Mouse (Mus musculus): ENCODE data around the gene Gm3336. TPM values are rescaled to one million over a fixed set of nuclear protein-coding genes. Genes with fewer than 3 reads are reported as not detected.

Gm3336 gene
- polyA plus RNA-seq, 1 experiment from 2014 or later = not detected

DNA sequence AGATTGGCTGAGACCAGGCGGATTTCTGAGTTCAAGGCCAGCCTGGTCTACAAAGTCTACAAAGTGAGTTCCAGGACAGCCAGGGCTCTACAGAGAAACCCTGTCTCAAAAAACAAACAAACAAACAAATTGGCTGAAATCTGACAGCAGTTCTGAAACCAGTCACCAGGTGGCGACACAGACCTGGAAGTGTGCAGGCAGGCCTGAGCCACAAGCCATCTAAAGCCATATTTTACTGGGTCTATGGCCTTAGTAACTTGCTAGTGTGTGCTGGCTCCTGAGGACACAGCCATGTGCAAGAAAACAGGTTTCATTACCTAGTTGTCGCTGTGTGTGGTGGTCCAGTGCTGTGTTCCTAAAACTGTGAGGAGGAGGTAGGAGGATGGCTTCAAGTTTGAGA lies 2.4 kb downstream of the Gm3336 start:
- no peak overlapping the region for H3K4me2 ChIP-seq
- no peak overlapping the region for H3K9ac ChIP-seq (ENCODE audit: low read length)
- ATAC-seq (ENCODE audit: low FRiP score) (peak; percentile 51; the same call in 1 of the 2 replicates), DNase-seq (ENCODE audit: low spot score, missing footprints) (peak; percentile 98)
- no peak overlapping the region for H3K27ac ChIP-seq (ENCODE audit: low read depth, low read length)
- H3K9me3 ChIP-seq (ENCODE audit: control insufficient read depth, low read length) = no peaks in the 10 kb centered on the region
- no peaks in the 10 kb centered on the region for H3K4me1 ChIP-seq (ENCODE audit: control insufficient read depth, insufficient read depth, low read length)
- no peak overlapping the region for H3K4me3 ChIP-seq (ENCODE audit: low read depth, low read length)
- no peaks in the 10 kb centered on the region for H3K36me3 ChIP-seq (ENCODE audit: control insufficient read depth, insufficient read depth, low read length)
- 2% methylated on average over 3 of the region's 3 CpGs for WGBS
- no peaks in the 10 kb centered on the region for H3K27me3 ChIP-seq (ENCODE audit: control insufficient read depth, insufficient read depth, low read length)

DNA sequence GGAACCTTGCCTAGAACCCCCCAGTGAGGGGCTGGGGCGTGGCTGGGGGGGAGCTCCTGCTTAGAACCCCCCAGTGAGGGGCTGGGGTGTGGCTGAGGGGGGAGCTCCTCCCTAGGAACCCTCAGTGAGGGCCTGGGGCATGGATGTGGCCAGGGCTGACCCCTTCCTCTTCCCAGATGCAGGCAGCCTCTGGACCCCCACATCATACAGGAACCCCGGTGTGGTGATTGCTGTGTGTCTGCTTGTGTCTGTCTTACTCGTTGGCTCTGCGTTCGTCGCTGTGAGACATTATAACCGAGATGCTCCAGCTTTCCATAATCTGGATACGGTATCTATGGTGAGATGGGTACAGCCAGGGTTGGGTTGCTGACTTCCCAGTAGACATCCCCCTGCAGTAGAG lies 3.3 kb downstream of the Gm3336 start:
- H3K4me3 ChIP-seq (ENCODE audit: low read depth, low read length) = no peak overlapping the region
- ATAC-seq (ENCODE audit: low FRiP score) = no peak
- no peaks in the 10 kb centered on the region for H3K36me3 ChIP-seq (ENCODE audit: control insufficient read depth, insufficient read depth, low read length)
- DNase-seq (ENCODE audit: low spot score, missing footprints) = no peak
- H3K27ac ChIP-seq (ENCODE audit: low read depth, low read length) = no peak overlapping the region
- H3K27me3 ChIP-seq (ENCODE audit: control insufficient read depth, insufficient read depth, low read length) = no peaks in the 10 kb centered on the region
- 83% methylated on average over 8 of the region's 8 CpGs for WGBS
- H3K4me1 ChIP-seq (ENCODE audit: control insufficient read depth, insufficient read depth, low read length) = no peaks in the 10 kb centered on the region
- no peaks in the 10 kb centered on the region for H3K9me3 ChIP-seq (ENCODE audit: control insufficient read depth, low read length)
- H3K4me2 ChIP-seq = no peak overlapping the region
- H3K9ac ChIP-seq (ENCODE audit: low read length) = no peak overlapping the region

DNA sequence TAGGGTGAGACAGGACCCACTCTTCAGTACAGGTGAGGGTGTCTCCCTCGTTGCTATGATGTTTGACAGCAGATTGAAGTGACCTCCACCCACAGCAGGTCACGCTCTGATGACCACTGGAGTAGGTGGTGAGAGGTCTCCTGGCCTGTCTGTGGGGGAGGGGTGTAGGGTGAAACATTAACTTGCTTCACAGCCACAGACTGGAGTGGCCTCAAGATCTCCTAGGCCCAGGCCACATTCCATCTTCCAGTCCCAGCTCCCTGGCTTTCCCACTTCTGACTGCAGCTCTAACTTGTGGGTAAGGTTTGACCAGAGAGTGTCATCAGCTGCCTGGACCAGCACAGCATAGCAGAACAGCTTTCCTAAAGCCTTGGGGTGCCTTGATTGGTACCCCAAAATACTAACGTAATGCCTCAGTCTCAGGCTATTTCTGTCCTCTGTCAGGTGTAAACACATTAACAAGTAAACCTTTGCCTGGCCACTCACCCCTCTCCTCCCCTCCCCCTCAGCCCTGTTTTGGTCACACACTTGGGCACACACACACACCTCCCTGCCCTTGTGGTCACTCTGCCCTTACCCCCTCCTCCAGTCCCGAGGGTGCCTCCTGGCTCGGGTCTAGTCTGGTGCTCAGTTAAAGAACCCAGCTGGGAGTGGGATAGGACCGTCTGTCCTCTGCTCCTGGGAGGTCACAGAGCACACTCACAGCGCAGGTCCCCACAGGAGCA lies 5.3 kb downstream of the Gm3336 start, which contains the start of gene Pde4c:
Gene Pde4c, plus strand, starts transcription at position 235 of the 725 bp plus-strand sequence.
- 69% methylated on average over 7 of the region's 7 CpGs for WGBS
- H3K27ac ChIP-seq (ENCODE audit: low read depth, low read length) = no peak within 1 kb of the TSS
- H3K9ac ChIP-seq (ENCODE audit: low read length) = no peak within 1 kb of the TSS
- ATAC-seq (ENCODE audit: low FRiP score) = no peak
- H3K4me1 ChIP-seq (ENCODE audit: control insufficient read depth, insufficient read depth, low read length) = no peaks in the 10 kb centered on the region
- H3K27me3 ChIP-seq (ENCODE audit: control insufficient read depth, insufficient read depth, low read length) = peaks cover under 1% of the 10 kb centered on the region
- H3K36me3 ChIP-seq (ENCODE audit: control insufficient read depth, insufficient read depth, low read length) = no peaks in the 10 kb centered on the region
- H3K9me3 ChIP-seq (ENCODE audit: control insufficient read depth, low read length) = no peaks in the 10 kb centered on the region
- H3K4me2 ChIP-seq = no peak within 1 kb of the TSS
- DNase-seq (ENCODE audit: low spot score, missing footprints) = no peak
- H3K4me3 ChIP-seq (ENCODE audit: low read depth, low read length) = no peak within 1 kb of the TSS

DNA sequence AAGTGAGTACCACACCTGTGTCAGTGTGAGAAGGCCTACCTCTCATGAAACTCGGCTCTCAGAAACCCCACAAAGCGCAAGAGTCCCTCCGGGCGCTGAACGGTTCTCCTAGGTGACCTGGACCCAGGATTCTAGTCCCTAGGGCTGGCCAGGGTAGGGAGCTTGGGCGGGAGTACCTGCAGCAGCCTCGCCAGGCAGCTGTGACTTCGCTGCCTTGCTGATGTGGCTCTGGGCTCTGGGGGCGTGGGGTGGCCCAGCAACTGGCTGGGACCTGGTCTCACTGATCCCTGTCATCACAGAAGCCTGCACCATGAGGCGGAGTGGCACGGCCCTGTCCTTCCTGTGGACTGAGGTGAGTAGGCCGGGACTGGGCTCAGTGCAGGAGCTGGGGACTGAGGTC lies 5.9 kb downstream of the Gm3336 start:
- no peaks in the 10 kb centered on the region for H3K9me3 ChIP-seq (ENCODE audit: control insufficient read depth, low read length)
- H3K4me3 ChIP-seq (ENCODE audit: low read depth, low read length) = no peak overlapping the region
- no peaks in the 10 kb centered on the region for H3K4me1 ChIP-seq (ENCODE audit: control insufficient read depth, insufficient read depth, low read length)
- no peak overlapping the region for H3K9ac ChIP-seq (ENCODE audit: low read length)
- no peak overlapping the region for H3K27ac ChIP-seq (ENCODE audit: low read depth, low read length)
- 78% methylated on average over 12 of the region's 12 CpGs for WGBS
- no peaks in the 10 kb centered on the region for H3K36me3 ChIP-seq (ENCODE audit: control insufficient read depth, insufficient read depth, low read length)
- no peak overlapping the region for H3K4me2 ChIP-seq
- DNase-seq (ENCODE audit: low spot score, missing footprints) = no peak
- no peak for ATAC-seq (ENCODE audit: low FRiP score)
- H3K27me3 ChIP-seq (ENCODE audit: control insufficient read depth, insufficient read depth, low read length) = peaks cover 6% of the 10 kb centered on the region

DNA sequence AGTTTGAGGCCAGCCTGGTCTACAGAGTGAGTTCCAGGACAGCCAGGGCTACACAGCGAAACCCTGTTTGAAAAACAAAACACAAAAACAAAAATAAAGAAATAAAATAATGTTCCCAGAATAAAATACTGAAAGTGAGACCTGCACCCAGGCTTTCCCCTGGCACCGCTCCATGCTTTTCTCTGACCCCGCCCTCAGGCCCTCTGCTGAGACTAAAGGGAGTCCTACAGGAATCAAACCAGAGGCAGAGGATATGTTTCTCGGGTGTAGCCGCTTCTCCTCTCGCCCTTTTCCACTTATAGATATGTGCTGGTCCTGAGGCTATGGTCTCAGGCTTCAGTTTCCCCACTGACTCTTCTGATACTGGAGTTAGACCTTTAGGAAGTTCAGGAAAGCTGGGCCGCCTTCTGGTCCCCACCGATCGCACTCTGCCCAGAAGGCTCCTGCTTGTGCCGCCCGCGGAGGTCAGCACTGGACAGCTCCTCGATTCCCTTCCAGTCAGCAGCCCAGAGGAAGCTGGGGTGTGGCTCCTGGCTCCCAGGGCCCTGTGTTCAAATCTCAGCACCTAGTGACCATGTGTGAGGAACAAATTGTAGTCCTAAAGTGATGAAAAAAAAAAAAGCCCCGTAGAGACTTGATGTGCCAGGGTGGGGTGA lies 7.6 kb downstream of the Gm3336 start:
- peaks cover 3% of the 10 kb centered on the region; the same call in 1 of the 2 replicates for H3K4me1 ChIP-seq (ENCODE audit: control insufficient read depth, insufficient read depth, low read length)
- H3K9ac ChIP-seq (ENCODE audit: low read length) = no peak overlapping the region
- H3K27me3 ChIP-seq (ENCODE audit: control insufficient read depth, insufficient read depth, low read length) = peaks cover 18% of the 10 kb centered on the region
- H3K4me3 ChIP-seq (ENCODE audit: low read depth, low read length) = no peak overlapping the region
- WGBS = 29% methylated on average over 14 of the region's 14 CpGs
- H3K9me3 ChIP-seq (ENCODE audit: control insufficient read depth, low read length) = no peaks in the 10 kb centered on the region
- DNase-seq (ENCODE audit: low spot score, missing footprints) (no peak), ATAC-seq (ENCODE audit: low FRiP score) (no peak)
- no peak overlapping the region for H3K27ac ChIP-seq (ENCODE audit: low read depth, low read length)
- H3K36me3 ChIP-seq (ENCODE audit: control insufficient read depth, insufficient read depth, low read length) = no peaks in the 10 kb centered on the region
- H3K4me2 ChIP-seq = no peak overlapping the region

DNA sequence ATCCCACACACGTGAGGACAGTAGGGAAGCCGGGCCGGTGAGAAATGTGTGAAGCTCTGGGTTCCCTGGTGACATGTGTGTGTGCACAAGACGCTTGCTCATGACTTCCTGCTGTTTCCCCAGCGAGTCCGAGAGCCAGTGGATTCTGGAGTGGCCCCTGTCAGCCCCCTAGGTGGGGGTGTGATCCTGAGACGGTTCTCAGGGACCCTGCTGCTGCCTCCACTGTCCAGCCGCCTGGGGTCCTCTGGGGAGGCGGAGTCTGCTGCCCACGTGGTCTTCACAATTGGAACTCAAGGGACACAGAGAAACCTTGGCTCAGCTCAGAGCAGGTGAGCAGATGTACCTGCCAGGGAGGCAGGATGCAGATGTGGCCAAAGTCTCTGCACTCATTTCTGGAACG lies 8.4 kb downstream of the Gm3336 start:
- H3K4me2 ChIP-seq = no peak overlapping the region
- H3K4me3 ChIP-seq (ENCODE audit: low read depth, low read length) = no peak overlapping the region
- H3K27ac ChIP-seq (ENCODE audit: low read depth, low read length) = no peak overlapping the region
- WGBS = 42% methylated on average over 11 of the region's 11 CpGs
- H3K27me3 ChIP-seq (ENCODE audit: control insufficient read depth, insufficient read depth, low read length) = peaks cover 18% of the 10 kb centered on the region
- no peak overlapping the region for H3K9ac ChIP-seq (ENCODE audit: low read length)
- peaks cover 3% of the 10 kb centered on the region; the same call in 1 of the 2 replicates for H3K4me1 ChIP-seq (ENCODE audit: control insufficient read depth, insufficient read depth, low read length)
- ATAC-seq (ENCODE audit: low FRiP score) (no peak), DNase-seq (ENCODE audit: low spot score, missing footprints) (no peak)
- H3K9me3 ChIP-seq (ENCODE audit: control insufficient read depth, low read length) = no peaks in the 10 kb centered on the region
- no peaks in the 10 kb centered on the region for H3K36me3 ChIP-seq (ENCODE audit: control insufficient read depth, insufficient read depth, low read length)

DNA sequence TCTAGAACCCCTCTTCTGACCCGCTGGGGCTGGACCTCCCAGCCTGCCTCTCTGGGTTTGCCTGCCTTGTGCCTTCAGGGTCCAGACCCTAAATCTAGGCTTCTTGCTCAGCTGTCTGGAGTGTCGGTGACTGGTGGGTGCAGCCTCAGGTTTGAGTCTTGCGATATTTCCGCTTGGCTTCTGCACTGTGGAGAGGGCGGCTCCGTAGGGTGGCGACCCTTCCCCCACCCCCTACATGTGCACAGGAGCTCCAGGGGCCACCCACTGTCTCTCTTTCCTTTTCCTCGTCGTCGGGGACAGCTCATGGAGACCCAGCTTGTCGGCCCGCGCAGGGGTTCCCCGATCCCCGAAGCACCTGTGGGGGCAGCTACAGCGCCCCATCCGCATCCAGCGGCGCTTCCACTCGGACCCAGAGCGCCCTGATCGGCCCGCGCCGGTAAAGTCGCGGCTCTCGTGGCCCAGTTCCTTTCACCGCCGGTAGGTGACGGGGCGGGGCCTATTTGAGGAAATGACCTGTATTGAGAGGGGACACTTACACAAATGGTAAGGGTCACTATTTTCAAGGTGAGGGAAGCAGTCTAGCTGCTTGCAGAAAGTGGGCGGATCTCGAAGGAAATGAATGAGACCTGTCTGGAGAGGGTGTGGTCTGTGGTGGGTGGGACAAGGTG lies 11.6 kb downstream of the Gm3336 start:
- ATAC-seq (ENCODE audit: low FRiP score) (no peak), DNase-seq (ENCODE audit: low spot score, missing footprints) (no peak)
- no peak overlapping the region for H3K27ac ChIP-seq (ENCODE audit: low read depth, low read length)
- H3K9me3 ChIP-seq (ENCODE audit: control insufficient read depth, low read length) = no peaks in the 10 kb centered on the region
- 0 out of 2 replicates have a peak overlapping the region, but pooled peaks have one; percentile 3 for H3K4me3 ChIP-seq (ENCODE audit: low read depth, low read length)
- 0 out of 2 replicates have a peak overlapping the region, but pooled peaks have one; percentile 24 for H3K9ac ChIP-seq (ENCODE audit: low read length)
- 6% methylated on average over 34 of the region's 34 CpGs for WGBS
- peaks cover 3% of the 10 kb centered on the region; the same call in 1 of the 2 replicates for H3K4me1 ChIP-seq (ENCODE audit: control insufficient read depth, insufficient read depth, low read length)
- peak overlapping the region; percentile 30 for H3K4me2 ChIP-seq
- H3K27me3 ChIP-seq (ENCODE audit: control insufficient read depth, insufficient read depth, low read length) = peaks cover 18% of the 10 kb centered on the region
- no peaks in the 10 kb centered on the region for H3K36me3 ChIP-seq (ENCODE audit: control insufficient read depth, insufficient read depth, low read length)

DNA sequence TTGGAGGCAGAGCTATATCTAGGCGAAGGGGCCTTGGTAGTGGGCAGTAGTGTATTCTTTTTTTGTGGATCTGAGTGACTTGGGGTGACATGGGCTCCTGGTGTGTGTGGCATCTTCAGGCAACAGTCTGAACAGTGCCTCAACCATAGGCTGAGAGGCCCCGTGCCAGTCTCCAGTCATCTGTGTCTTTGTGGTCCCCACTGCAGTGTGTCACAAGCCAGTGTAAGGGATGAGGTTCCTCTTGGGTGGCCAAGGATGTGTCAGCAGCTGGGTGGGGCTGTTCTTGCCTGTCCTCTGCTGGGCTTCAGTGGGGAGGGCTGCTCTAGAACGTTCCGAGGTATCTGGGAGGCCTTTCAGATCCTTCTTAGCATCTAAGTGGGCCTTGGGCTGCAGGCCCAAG lies 12.6 kb downstream of the Gm3336 start:
- no peak for ATAC-seq (ENCODE audit: low FRiP score)

DNA sequence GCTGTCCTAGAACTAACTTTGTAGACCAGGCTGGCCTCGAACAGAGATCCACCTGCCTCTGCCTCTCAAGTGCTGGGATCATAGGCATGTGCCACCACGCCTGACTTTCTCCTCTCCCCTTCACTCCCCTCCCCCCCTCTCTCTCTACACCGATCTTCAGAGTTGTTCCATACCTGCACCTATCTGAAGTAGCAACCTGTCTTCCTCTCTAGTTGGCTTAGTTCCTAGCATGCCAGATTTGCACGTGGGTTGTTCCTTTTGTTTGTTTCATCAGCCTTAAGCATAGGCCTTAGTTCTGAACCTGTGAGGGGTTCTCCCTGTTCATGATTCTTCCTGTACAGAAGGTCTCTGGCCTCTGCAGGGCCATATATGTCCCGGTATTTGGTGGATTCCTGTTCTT lies 19.4 kb downstream of the Gm3336 start:
- Histone ChIP-seq H3K27ac (ENCODE audit: low read depth, low read length) (no peak overlapping the region), H3K4me2 (no peak overlapping the region), H3K9me3 (ENCODE audit: control insufficient read depth, low read length) (no peaks in the 10 kb centered on the region), H3K4me1 (ENCODE audit: control insufficient read depth, insufficient read depth, low read length) (no peaks in the 10 kb centered on the region), H3K4me3 (ENCODE audit: low read depth, low read length) (no peak overlapping the region), H3K36me3 (ENCODE audit: control insufficient read depth, insufficient read depth, low read length) (no peaks in the 10 kb centered on the region), H3K27me3 (ENCODE audit: control insufficient read depth, insufficient read depth, low read length) (peaks cover 6% of the 10 kb centered on the region), H3K9ac (ENCODE audit: low read length) (no peak overlapping the region)
- DNase-seq (ENCODE audit: low spot score, missing footprints) = no peak
- no peak for ATAC-seq (ENCODE audit: low FRiP score)
- 72% methylated on average over 5 of the region's 5 CpGs for WGBS

More for the DNA sequence above, 12.6 kb downstream of the Gm3336 start:
- no peak overlapping the region for H3K4me2 ChIP-seq
- H3K36me3 ChIP-seq (ENCODE audit: control insufficient read depth, insufficient read depth, low read length) = no peaks in the 10 kb centered on the region
- H3K9ac ChIP-seq (ENCODE audit: low read length) = no peak overlapping the region
- WGBS = 89% methylated on average over 4 of the region's 4 CpGs
- H3K4me1 ChIP-seq (ENCODE audit: control insufficient read depth, insufficient read depth, low read length) = peaks cover 3% of the 10 kb centered on the region; the same call in 1 of the 2 replicates
- no peak overlapping the region for H3K4me3 ChIP-seq (ENCODE audit: low read depth, low read length)
- H3K27ac ChIP-seq (ENCODE audit: low read depth, low read length) = no peak overlapping the region
- H3K27me3 ChIP-seq (ENCODE audit: control insufficient read depth, insufficient read depth, low read length) = peaks cover 18% of the 10 kb centered on the region
- H3K9me3 ChIP-seq (ENCODE audit: control insufficient read depth, low read length) = no peaks in the 10 kb centered on the region
- no peak for DNase-seq (ENCODE audit: low spot score, missing footprints)

Data from midbrain, embryonic 11.5 days (tissue).